Mouse (Mus musculus) embryonic facial prominence, embryonic 10.5 days (tissue): ENCODE measurements at regions not wholly inside any gene's neighbourhood (a gene's known extent, or its start where the extent isn't known, plus 50 kb on each side); places are given as distances from the start of the nearest gene placed in this dataset.

Source experiments
- DNase-seq: peaks from one replicate; pipeline ENCODE4 v3.0.0-alpha.2; 2017; ENCODE audit warnings: low spot score
- H3K27ac ChIP-seq: fragments of 300-500 bp; sonication (generic); replicated peaks from 2 replicates; pipeline ENCODE4 v1.5.1; 2016; ENCODE audit warnings: mild to moderate bottlenecking
- H3K27me3 ChIP-seq: fragments of 300-500 bp; sonication (generic); replicated peaks from 2 replicates; pipeline ENCODE4 v1.6.1; 2016; ENCODE audit warnings: low read depth, mild to moderate bottlenecking; ENCODE audit not compliant: poor library complexity, severe bottlenecking
- H3K36me3 ChIP-seq: fragments of 300-500 bp; sonication (generic); replicated peaks from 2 replicates; pipeline ENCODE4 v1.6.1; 2016; ENCODE audit warnings: mild to moderate bottlenecking, moderate library complexity
- H3K4me1 ChIP-seq: fragments of 300-500 bp; sonication (generic); 2 replicates; pipeline ENCODE4 v1.6.1; 2016
- H3K4me3 ChIP-seq: fragments of 300-500 bp; sonication (generic); 2 replicates; pipeline ENCODE4 v1.5.1; 2016; ENCODE audit warnings: mild to moderate bottlenecking, moderate library complexity
- H3K9me3 ChIP-seq: fragments of 300-500 bp; sonication (generic); 2 replicates; pipeline ENCODE4 v1.6.1; 2016; ENCODE audit warnings: mild to moderate bottlenecking
- WGBS: fragments of 180-500 bp; shearing (Covaris S2); methylation state at CpG from one replicate; pipeline ENCODE4 v1.1.7; 2016; 5-methylcytosine and 5-hydroxymethylcytosine counted together

GRCm38 (mm10) chr12:12840661-12841384 lies 100.9 kb downstream of the Mycn start:
- H3K27me3 ChIP-seq = no peaks in the 10 kb centered on the region
- H3K27ac ChIP-seq = peak overlapping the region; percentile 83
- no peaks in the 10 kb centered on the region for H3K9me3 ChIP-seq
- no peaks in the 10 kb centered on the region for H3K36me3 ChIP-seq
- H3K4me1 ChIP-seq = peaks cover 37% of the 10 kb centered on the region
- H3K4me3 ChIP-seq = peak overlapping the region; percentile 44
- WGBS = 27% methylated on average over 17 of the region's 17 CpGs
- peak; percentile 72 for DNase-seq

GRCm38 (mm10) chr12:12837775-12838174 lies 103.9 kb downstream of the Mycn start:
- H3K27me3 ChIP-seq = no peaks in the 10 kb centered on the region
- no peak overlapping the region for H3K27ac ChIP-seq
- no peak overlapping the region for H3K4me3 ChIP-seq
- peaks cover 30% of the 10 kb centered on the region for H3K4me1 ChIP-seq
- H3K9me3 ChIP-seq = no peaks in the 10 kb centered on the region
- no peaks in the 10 kb centered on the region for H3K36me3 ChIP-seq
- no peak for DNase-seq
- 95% methylated on average over 1 of the region's 1 CpGs for WGBS

- no peaks in the 10 kb centered on the region for H3K9me3 ChIP-seq
- WGBS = 54% methylated on average over 13 of the region's 13 CpGs
- no peaks in the 10 kb centered on the region for H3K36me3 ChIP-seq
- DNase-seq = no peak
- H3K4me3 ChIP-seq = no peak overlapping the region
- no peaks in the 10 kb centered on the region for H3K27me3 ChIP-seq
- peak overlapping the region; percentile 75 for H3K27ac ChIP-seq
- H3K4me1 ChIP-seq = peaks cover 22% of the 10 kb centered on the region
These were observed 113.7 kb downstream of the Mycn start for GRCm38 (mm10) chr12:12827821-12828641.

- H3K9me3 ChIP-seq = no peaks in the 10 kb centered on the region
- DNase-seq = no peak
- no peaks in the 10 kb centered on the region for H3K36me3 ChIP-seq
- H3K27ac ChIP-seq = no peak overlapping the region; the same call in 1 of the 2 replicates
- no peak overlapping the region for H3K4me3 ChIP-seq
- H3K4me1 ChIP-seq = peaks cover 22% of the 10 kb centered on the region
- 57% methylated on average over 9 of the region's 9 CpGs for WGBS
- H3K27me3 ChIP-seq = no peaks in the 10 kb centered on the region
These were observed 114.3 kb downstream of the Mycn start for GRCm38 (mm10) chr12:12827379-12827778.

GRCm38 (mm10) chr12:12826431-12826830 lies 115.3 kb downstream of the Mycn start:
- no peak overlapping the region for H3K27ac ChIP-seq
- H3K4me1 ChIP-seq = peaks cover 24% of the 10 kb centered on the region
- WGBS = 60% methylated on average over 3 of the region's 3 CpGs
- no peaks in the 10 kb centered on the region for H3K27me3 ChIP-seq
- no peaks in the 10 kb centered on the region for H3K36me3 ChIP-seq
- no peak overlapping the region for H3K4me3 ChIP-seq
- no peak for DNase-seq
- H3K9me3 ChIP-seq = no peaks in the 10 kb centered on the region

- Histone ChIP-seq H3K36me3 (no peaks in the 10 kb centered on the region), H3K27me3 (no peaks in the 10 kb centered on the region), H3K4me1 (peaks cover 24% of the 10 kb centered on the region), H3K27ac (no peak overlapping the region), H3K9me3 (no peaks in the 10 kb centered on the region), H3K4me3 (no peak overlapping the region)
- 89% methylated on average over 5 of the region's 5 CpGs for WGBS
- no peak for DNase-seq
These were observed 115.9 kb downstream of the Mycn start for GRCm38 (mm10) chr12:12825842-12826241.

- Histone ChIP-seq H3K27ac (no peak overlapping the region), H3K27me3 (no peaks in the 10 kb centered on the region), H3K9me3 (no peaks in the 10 kb centered on the region), H3K4me3 (no peak overlapping the region), H3K36me3 (no peaks in the 10 kb centered on the region), H3K4me1 (peaks cover 3% of the 10 kb centered on the region; the same call in 1 of the 2 replicates)
- 76% methylated on average over 7 of the region's 7 CpGs for WGBS
- no peak for DNase-seq
These were observed 120.2 kb downstream of the Mycn start for GRCm38 (mm10) chr12:12821473-12821872.

- Histone ChIP-seq H3K36me3 (no peaks in the 10 kb centered on the region), H3K27ac (no peak overlapping the region), H3K27me3 (no peaks in the 10 kb centered on the region), H3K4me1 (peaks cover 3% of the 10 kb centered on the region; the same call in 1 of the 2 replicates), H3K9me3 (no peaks in the 10 kb centered on the region), H3K4me3 (no peak overlapping the region)
- DNase-seq = no peak
- 97% methylated on average over 2 of the region's 2 CpGs for WGBS
These were observed 120.9 kb downstream of the Mycn start for GRCm38 (mm10) chr12:12820668-12821351.

GRCm38 (mm10) chr12:12819746-12820145 lies 122.0 kb downstream of the Mycn start:
- Histone ChIP-seq H3K27me3 (no peaks in the 10 kb centered on the region), H3K4me1 (peaks cover 5% of the 10 kb centered on the region), H3K9me3 (no peaks in the 10 kb centered on the region), H3K4me3 (no peak overlapping the region), H3K27ac (no peak overlapping the region), H3K36me3 (no peaks in the 10 kb centered on the region)
- no peak for DNase-seq
- 80% methylated on average over 5 of the region's 5 CpGs for WGBS

GRCm38 (mm10) chr12:12814693-12815092 lies 127.0 kb downstream of the Mycn start:
- H3K4me3 ChIP-seq = no peak overlapping the region
- peak; percentile 28 for DNase-seq
- no peaks in the 10 kb centered on the region for H3K9me3 ChIP-seq
- H3K27ac ChIP-seq = peak overlapping the region; percentile 73; the same call in 1 of the 2 replicates
- 23% methylated on average over 5 of the region's 5 CpGs for WGBS
- no peaks in the 10 kb centered on the region for H3K27me3 ChIP-seq
- H3K4me1 ChIP-seq = peaks cover 51% of the 10 kb centered on the region
- H3K36me3 ChIP-seq = no peaks in the 10 kb centered on the region

GRCm38 (mm10) chr12:12812873-12813272 lies 128.8 kb downstream of the Mycn start:
- WGBS = 28% methylated on average over 6 of the region's 6 CpGs
- DNase-seq = peak; percentile 81
- Histone ChIP-seq H3K9me3 (no peaks in the 10 kb centered on the region), H3K36me3 (no peaks in the 10 kb centered on the region), H3K4me3 (no peak overlapping the region), H3K4me1 (peaks cover 58% of the 10 kb centered on the region), H3K27ac (peak overlapping the region; percentile 73), H3K27me3 (no peaks in the 10 kb centered on the region)

- WGBS = 5% methylated on average over 7 of the region's 7 CpGs
- no peaks in the 10 kb centered on the region for H3K9me3 ChIP-seq
- DNase-seq = peak; percentile 37
- H3K36me3 ChIP-seq = no peaks in the 10 kb centered on the region
- no peaks in the 10 kb centered on the region for H3K27me3 ChIP-seq
- peaks cover 58% of the 10 kb centered on the region for H3K4me1 ChIP-seq
- peak overlapping the region; percentile 46; the same call in 1 of the 2 replicates for H3K4me3 ChIP-seq
- H3K27ac ChIP-seq = peak overlapping the region; percentile 82
These were observed 130.8 kb downstream of the Mycn start for GRCm38 (mm10) chr12:12810943-12811342.
